Mouse (Mus musculus): ENCODE measurements at regions not wholly inside any gene's neighbourhood (a gene's known extent, or its start where the extent isn't known, plus 50 kb on each side); places are given as distances from the start of the nearest gene placed in this dataset.

DNA sequence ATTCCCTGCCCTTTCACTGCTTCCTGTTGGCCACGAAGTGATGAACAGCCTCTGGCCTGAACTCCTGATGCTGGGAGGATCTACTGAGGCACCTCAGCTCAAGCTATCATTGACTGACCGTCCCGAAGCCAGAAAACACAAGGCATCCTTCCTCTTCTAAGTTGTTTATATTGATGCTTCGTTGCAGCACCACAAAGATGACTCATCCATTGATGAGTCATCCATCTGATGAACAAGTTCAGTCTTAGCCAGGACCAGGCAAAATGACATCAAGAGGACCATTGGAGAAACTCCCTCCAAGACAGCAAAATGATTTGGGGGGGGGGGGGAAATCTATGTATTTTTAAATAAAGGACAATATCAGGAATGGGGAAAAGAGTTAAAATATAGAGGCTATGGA lies 144.5 kb downstream of the Rab28 start:
- ATAC-seq (ENCODE audit: insufficient number of reproducible peaks, insufficient read depth, low FRiP score, low read depth): no peak
- Histone ChIP-seq H3K4me2 (ENCODE audit: low read length) (no peak overlapping the region), H3K9ac (ENCODE audit: low read length) (no peak overlapping the region), H3K4me1 (ENCODE audit: control insufficient read depth in 2 of 2, insufficient read depth in 2 of 2, low read length in 2 of 2) (no peaks in the 10 kb centered on the region), H3K4me3 (ENCODE audit: control insufficient read depth in 1 of 2, insufficient read depth in 1 of 2, low read depth in 1 of 2, low read length in 2 of 2) (no peak overlapping the region), H3K27ac (replicated peaks in 1 of 2; ENCODE audit: control insufficient read depth in 1 of 2, insufficient read depth in 1 of 2, low read depth in 2 of 2, low read length in 2 of 2) (no peak overlapping the region), H3K36me3 (ENCODE audit: control insufficient read depth, insufficient read depth, low read length) (no peaks in the 10 kb centered on the region), H3K9me3 (ENCODE audit: control insufficient read depth, low read length) (no peaks in the 10 kb centered on the region), H3K27me3 (ENCODE audit: control insufficient read depth, insufficient read depth, low read length) (no peaks in the 10 kb centered on the region)
- 56% methylated on average over 4 of the region's 4 CpGs for WGBS

DNA sequence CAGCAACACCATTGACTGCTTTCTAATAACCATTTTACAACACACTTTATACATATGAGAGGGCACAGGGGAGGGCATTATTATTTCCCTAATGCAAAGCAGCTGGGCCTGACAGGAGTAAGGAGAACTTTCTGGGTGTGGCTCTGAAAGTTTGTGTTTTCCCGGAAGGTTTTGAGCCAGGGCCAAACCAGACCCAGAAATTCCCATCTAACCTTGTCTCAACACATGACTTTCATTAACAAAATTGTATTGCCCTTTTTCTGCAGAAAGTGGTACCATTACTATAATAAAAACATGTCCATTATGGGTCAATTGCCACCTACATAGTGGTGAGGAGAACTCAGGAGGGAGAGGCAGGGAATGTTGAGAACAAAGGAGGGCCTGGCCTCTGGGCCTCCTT lies 145.7 kb downstream of the Rab28 start:
- Histone ChIP-seq H3K27ac (replicated peaks in 1 of 2; ENCODE audit: control insufficient read depth in 1 of 2, insufficient read depth in 1 of 2, low read depth in 2 of 2, low read length in 2 of 2) (no peak overlapping the region), H3K36me3 (ENCODE audit: control insufficient read depth, insufficient read depth, low read length) (no peaks in the 10 kb centered on the region), H3K27me3 (ENCODE audit: control insufficient read depth, insufficient read depth, low read length) (no peaks in the 10 kb centered on the region), H3K9me3 (ENCODE audit: control insufficient read depth, low read length) (no peaks in the 10 kb centered on the region), H3K9ac (ENCODE audit: low read length) (no peak overlapping the region), H3K4me3 (ENCODE audit: control insufficient read depth in 1 of 2, insufficient read depth in 1 of 2, low read depth in 1 of 2, low read length in 2 of 2) (no peak overlapping the region), H3K4me1 (ENCODE audit: control insufficient read depth in 2 of 2, insufficient read depth in 2 of 2, low read length in 2 of 2) (no peaks in the 10 kb centered on the region), H3K4me2 (ENCODE audit: low read length) (no peak overlapping the region)
- ATAC-seq (ENCODE audit: insufficient number of reproducible peaks, insufficient read depth, low FRiP score, low read depth): no peak
- 70% methylated on average over 1 of the region's 1 CpGs for WGBS

DNA sequence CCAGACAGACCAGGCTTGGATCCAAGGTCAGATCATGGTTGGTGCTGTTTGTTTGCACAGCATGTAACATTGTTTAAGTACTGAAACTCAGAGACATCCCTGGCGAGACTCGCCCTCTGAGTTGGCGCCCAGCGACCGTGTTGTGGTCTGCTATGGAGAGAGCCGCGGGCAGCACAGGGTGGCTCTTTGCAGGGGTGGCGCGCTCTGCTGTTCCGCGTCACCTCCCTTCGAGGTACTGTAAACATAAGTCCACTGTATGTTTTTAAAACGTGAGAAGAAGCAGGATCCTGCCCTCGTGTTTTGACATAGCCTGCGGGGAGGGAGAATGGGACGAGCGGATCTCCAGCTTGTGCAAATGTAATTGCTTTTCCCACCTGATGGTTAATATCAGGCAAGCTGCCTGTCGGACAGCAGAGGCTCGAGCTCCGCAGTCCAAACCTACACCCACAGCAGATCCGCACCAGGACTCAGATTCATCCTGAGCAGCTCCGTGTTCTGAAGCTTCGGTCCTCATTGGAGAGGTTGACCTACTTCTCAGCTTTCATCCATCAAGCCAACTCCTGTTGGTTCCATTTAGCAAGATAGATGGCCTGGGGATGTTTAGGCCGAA lies 151.2 kb downstream of the Rab28 start:
- Histone ChIP-seq H3K36me3 (ENCODE audit: control insufficient read depth, insufficient read depth, low read length) (no peaks in the 10 kb centered on the region), H3K4me3 (ENCODE audit: control insufficient read depth in 1 of 2, insufficient read depth in 1 of 2, low read depth in 1 of 2, low read length in 2 of 2) (peak overlapping the region; percentile 17 to 21), H3K9ac (ENCODE audit: low read length) (no peak overlapping the region), H3K4me2 (ENCODE audit: low read length) (peak overlapping the region; percentile 56), H3K4me1 (ENCODE audit: control insufficient read depth in 2 of 2, insufficient read depth in 2 of 2, low read length in 2 of 2) (no peaks in the 10 kb centered on the region), H3K9me3 (ENCODE audit: control insufficient read depth, low read length) (no peaks in the 10 kb centered on the region), H3K27ac (replicated peaks in 1 of 2; ENCODE audit: control insufficient read depth in 1 of 2, insufficient read depth in 1 of 2, low read depth in 2 of 2, low read length in 2 of 2) (no peak overlapping the region), H3K27me3 (ENCODE audit: control insufficient read depth, insufficient read depth, low read length) (no peaks in the 10 kb centered on the region)
- no peak for ATAC-seq (ENCODE audit: insufficient number of reproducible peaks, insufficient read depth, low FRiP score, low read depth)
- 42% methylated on average over 24 of the region's 24 CpGs for WGBS

DNA sequence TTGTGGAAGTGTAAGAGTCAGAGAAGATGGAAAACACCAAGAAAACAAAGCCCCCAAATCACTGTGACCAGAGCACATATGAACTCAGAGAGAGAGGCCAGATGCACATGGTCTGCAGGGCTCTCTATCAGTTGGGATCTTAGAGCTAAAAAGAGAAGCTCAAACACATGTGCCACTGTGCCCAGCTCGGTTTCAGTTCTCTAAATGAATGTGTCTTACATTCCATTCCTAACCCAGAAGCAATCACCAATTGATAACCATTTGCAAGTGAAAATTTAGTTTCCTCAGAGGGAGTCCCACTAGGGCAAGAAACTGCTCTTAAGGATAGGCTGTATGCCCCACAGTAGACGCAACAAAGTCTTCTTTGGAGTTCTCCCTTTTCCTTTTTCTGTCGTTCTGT lies 153.6 kb downstream of the Rab28 start:
- WGBS: 56% methylated on average over 3 of the region's 3 CpGs
- Histone ChIP-seq H3K27me3 (ENCODE audit: control insufficient read depth, insufficient read depth, low read length) (no peaks in the 10 kb centered on the region), H3K36me3 (ENCODE audit: control insufficient read depth, insufficient read depth, low read length) (no peaks in the 10 kb centered on the region), H3K4me1 (ENCODE audit: control insufficient read depth in 2 of 2, insufficient read depth in 2 of 2, low read length in 2 of 2) (no peaks in the 10 kb centered on the region), H3K9me3 (ENCODE audit: control insufficient read depth, low read length) (no peaks in the 10 kb centered on the region), H3K9ac (ENCODE audit: low read length) (no peak overlapping the region), H3K4me3 (ENCODE audit: control insufficient read depth in 1 of 2, insufficient read depth in 1 of 2, low read depth in 1 of 2, low read length in 2 of 2) (no peak overlapping the region), H3K4me2 (ENCODE audit: low read length) (no peak overlapping the region), H3K27ac (replicated peaks in 1 of 2; ENCODE audit: control insufficient read depth in 1 of 2, insufficient read depth in 1 of 2, low read depth in 2 of 2, low read length in 2 of 2) (no peak overlapping the region)
- no peak for ATAC-seq (ENCODE audit: insufficient number of reproducible peaks, insufficient read depth, low FRiP score, low read depth)

DNA sequence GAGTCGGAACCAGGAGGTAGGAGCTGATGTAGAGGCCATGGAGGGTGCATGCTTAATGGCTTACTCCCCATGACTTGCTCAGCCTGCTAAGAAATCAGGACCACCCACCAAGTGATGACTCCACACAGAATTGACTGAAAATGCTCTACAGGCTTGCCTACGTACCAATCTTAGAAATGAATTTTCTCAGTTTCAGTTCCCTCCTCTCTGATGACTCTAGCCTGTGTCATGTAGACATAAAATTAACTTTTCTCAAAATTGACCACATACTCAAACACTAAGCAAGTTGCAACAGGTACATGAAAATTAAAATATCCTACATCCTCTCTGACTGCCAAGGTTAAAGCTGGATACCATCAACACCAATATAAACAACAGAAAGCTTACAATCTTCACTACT lies 157.9 kb downstream of the Rab28 start:
- Histone ChIP-seq H3K9me3 (ENCODE audit: control insufficient read depth, low read length) (no peaks in the 10 kb centered on the region), H3K36me3 (ENCODE audit: control insufficient read depth, insufficient read depth, low read length) (no peaks in the 10 kb centered on the region), H3K27me3 (ENCODE audit: control insufficient read depth, insufficient read depth, low read length) (no peaks in the 10 kb centered on the region), H3K4me3 (ENCODE audit: control insufficient read depth in 1 of 2, insufficient read depth in 1 of 2, low read depth in 1 of 2, low read length in 2 of 2) (no peak overlapping the region), H3K27ac (replicated peaks in 1 of 2; ENCODE audit: control insufficient read depth in 1 of 2, insufficient read depth in 1 of 2, low read depth in 2 of 2, low read length in 2 of 2) (no peak overlapping the region), H3K9ac (ENCODE audit: low read length) (no peak overlapping the region), H3K4me1 (ENCODE audit: control insufficient read depth in 2 of 2, insufficient read depth in 2 of 2, low read length in 2 of 2) (no peaks in the 10 kb centered on the region), H3K4me2 (ENCODE audit: low read length) (no peak overlapping the region)
- no peak for ATAC-seq (ENCODE audit: insufficient number of reproducible peaks, insufficient read depth, low FRiP score, low read depth)
- 74% methylated on average over 2 of the region's 2 CpGs for WGBS

DNA sequence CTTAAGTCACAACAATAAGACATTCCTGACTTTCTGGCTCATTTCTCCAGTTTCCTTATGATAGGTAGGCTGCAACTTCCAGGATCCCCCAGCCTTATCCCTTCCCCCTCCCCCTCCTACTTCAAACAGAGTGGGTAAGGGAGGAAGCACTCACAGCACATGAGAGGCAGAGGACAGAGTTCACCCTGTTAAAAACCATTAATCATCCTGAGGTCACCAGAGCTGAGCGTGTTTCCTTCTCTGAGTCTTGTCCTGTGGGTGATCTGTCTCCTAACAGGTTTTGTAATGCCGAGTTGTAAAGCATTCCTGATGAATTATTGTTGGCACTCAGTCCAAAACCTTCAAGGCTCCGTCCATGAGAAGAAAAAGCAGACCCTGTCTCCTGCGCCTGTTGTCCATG lies 161.0 kb downstream of the Rab28 start:
- no peak for ATAC-seq (ENCODE audit: insufficient number of reproducible peaks, insufficient read depth, low FRiP score, low read depth)
- 49% methylated on average over 4 of the region's 4 CpGs for WGBS

DNA sequence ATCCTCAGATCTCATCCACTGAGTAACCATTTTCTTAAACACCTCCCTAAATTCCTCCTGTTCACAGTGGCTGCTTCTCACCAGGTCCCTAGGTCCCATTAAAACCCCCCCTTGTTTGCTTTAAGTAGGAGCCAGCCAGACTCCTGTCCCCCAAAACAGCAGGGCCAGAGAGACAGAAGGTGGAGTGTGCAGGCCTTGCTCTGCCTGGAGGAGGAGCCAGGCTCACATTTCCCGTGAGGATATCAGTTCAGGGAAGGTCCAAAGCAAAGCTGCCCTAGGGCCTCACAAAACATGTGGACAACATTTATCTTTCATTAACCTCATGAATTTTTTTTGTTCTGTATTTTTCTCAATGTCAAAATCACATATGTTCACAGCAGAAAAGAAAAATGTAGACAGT lies 167.2 kb downstream of the Rab28 start:
- Histone ChIP-seq H3K36me3 (ENCODE audit: control insufficient read depth, insufficient read depth, low read length) (no peaks in the 10 kb centered on the region), H3K27ac (replicated peaks in 1 of 2; ENCODE audit: control insufficient read depth in 1 of 2, insufficient read depth in 1 of 2, low read depth in 2 of 2, low read length in 2 of 2) (no peak overlapping the region), H3K9me3 (ENCODE audit: control insufficient read depth, low read length) (no peaks in the 10 kb centered on the region), H3K4me1 (ENCODE audit: control insufficient read depth in 2 of 2, insufficient read depth in 2 of 2, low read length in 2 of 2) (no peaks in the 10 kb centered on the region), H3K9ac (ENCODE audit: low read length) (no peak overlapping the region), H3K4me3 (ENCODE audit: control insufficient read depth in 1 of 2, insufficient read depth in 1 of 2, low read depth in 1 of 2, low read length in 2 of 2) (no peak overlapping the region), H3K4me2 (ENCODE audit: low read length) (no peak overlapping the region), H3K27me3 (ENCODE audit: control insufficient read depth, insufficient read depth, low read length) (no peaks in the 10 kb centered on the region)
- WGBS: 4% methylated on average over 1 of the region's 1 CpGs
- no peak for ATAC-seq (ENCODE audit: insufficient number of reproducible peaks, insufficient read depth, low FRiP score, low read depth)

More for the DNA sequence above, 161.0 kb downstream of the Rab28 start:
- H3K27me3 ChIP-seq (ENCODE audit: control insufficient read depth, insufficient read depth, low read length): no peaks in the 10 kb centered on the region
- no peaks in the 10 kb centered on the region for H3K9me3 ChIP-seq (ENCODE audit: control insufficient read depth, low read length)
- H3K27ac ChIP-seq (replicated peaks in 1 of 2; ENCODE audit: control insufficient read depth in 1 of 2, insufficient read depth in 1 of 2, low read depth in 2 of 2, low read length in 2 of 2): no peak overlapping the region
- H3K4me3 ChIP-seq (ENCODE audit: control insufficient read depth in 1 of 2, insufficient read depth in 1 of 2, low read depth in 1 of 2, low read length in 2 of 2): no peak overlapping the region
- no peaks in the 10 kb centered on the region for H3K4me1 ChIP-seq (ENCODE audit: control insufficient read depth in 2 of 2, insufficient read depth in 2 of 2, low read length in 2 of 2)
- no peaks in the 10 kb centered on the region for H3K36me3 ChIP-seq (ENCODE audit: control insufficient read depth, insufficient read depth, low read length)
- no peak overlapping the region for H3K9ac ChIP-seq (ENCODE audit: low read length)
- no peak overlapping the region for H3K4me2 ChIP-seq (ENCODE audit: low read length)

DNA sequence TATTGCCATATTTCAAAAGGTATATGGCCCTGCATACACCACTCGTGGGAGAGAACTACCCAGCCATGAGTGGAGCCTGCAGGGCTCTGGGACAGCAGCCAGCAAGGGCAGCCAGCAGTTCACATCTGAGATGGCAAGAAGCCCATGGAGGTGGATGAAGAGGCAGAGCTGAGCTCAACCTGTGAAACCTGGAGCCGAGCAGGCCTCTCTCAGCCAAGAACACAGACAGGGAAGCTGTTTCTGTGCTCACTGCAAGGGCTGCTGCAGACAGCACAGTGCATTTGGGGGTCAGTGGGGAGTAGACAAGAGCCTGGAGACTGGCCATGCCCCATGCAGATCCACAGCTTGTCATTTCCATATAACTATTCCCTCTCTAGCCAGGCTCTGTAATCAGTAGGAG lies 173.4 kb downstream of the Rab28 start:
- H3K36me3 ChIP-seq (ENCODE audit: control insufficient read depth, insufficient read depth, low read length): no peaks in the 10 kb centered on the region
- no peaks in the 10 kb centered on the region for H3K9me3 ChIP-seq (ENCODE audit: control insufficient read depth, low read length)
- WGBS: 44% methylated on average over 2 of the region's 2 CpGs
- H3K4me3 ChIP-seq (ENCODE audit: control insufficient read depth in 1 of 2, insufficient read depth in 1 of 2, low read depth in 1 of 2, low read length in 2 of 2): no peak overlapping the region
- H3K27ac ChIP-seq (replicated peaks in 1 of 2; ENCODE audit: control insufficient read depth in 1 of 2, insufficient read depth in 1 of 2, low read depth in 2 of 2, low read length in 2 of 2): no peak overlapping the region
- H3K27me3 ChIP-seq (ENCODE audit: control insufficient read depth, insufficient read depth, low read length): no peaks in the 10 kb centered on the region
- H3K4me2 ChIP-seq (ENCODE audit: low read length): no peak overlapping the region
- ATAC-seq (ENCODE audit: insufficient number of reproducible peaks, insufficient read depth, low FRiP score, low read depth): no peak
- no peaks in the 10 kb centered on the region for H3K4me1 ChIP-seq (ENCODE audit: control insufficient read depth in 2 of 2, insufficient read depth in 2 of 2, low read length in 2 of 2)
- H3K9ac ChIP-seq (ENCODE audit: low read length): no peak overlapping the region
